Mouse (Mus musculus) forebrain, embryonic 15.5 days (tissue): ENCODE measurements around the gene Dner. TPM values are rescaled to one million over a fixed set of nuclear protein-coding genes. Genes with fewer than 3 reads are reported as not detected.

Source experiments
- ATAC-seq: fragments of 200-750 bp; cut with Nextera tagmentation; replicated peaks from 2 replicates; pipeline ENCODE4 v1.8.0; 2017; ENCODE audit warnings: mild to moderate bottlenecking, moderate TSS enrichment, moderate library complexity
- H3K27ac ChIP-seq: fragments of 300-500 bp; sonication (generic); replicated peaks from 2 replicates; pipeline ENCODE4 v1.5.1; 2015; ENCODE audit warnings: mild to moderate bottlenecking, inconsistent platforms
- H3K27me3 ChIP-seq: fragments of 300-500 bp; sonication (generic); 2 replicates; pipeline ENCODE4 v1.6.1; 2015; ENCODE audit warnings: inconsistent platforms
- H3K36me3 ChIP-seq: fragments of 300-500 bp; sonication (generic); 2 replicates; pipeline ENCODE4 v1.6.1; 2015; ENCODE audit warnings: mild to moderate bottlenecking, inconsistent platforms
- H3K4me1 ChIP-seq: fragments of 300-500 bp; sonication (generic); 2 replicates; pipeline ENCODE4 v1.6.1; 2015; ENCODE audit warnings: inconsistent platforms
- H3K4me2 ChIP-seq: fragments of 300-500 bp; sonication (generic); replicated peaks from 2 replicates; pipeline ENCODE4 v1.6.1; 2015; ENCODE audit warnings: mild to moderate bottlenecking, inconsistent platforms
- H3K4me3 ChIP-seq: fragments of 300-500 bp; sonication (generic); 2 replicates; pipeline ENCODE4 v1.5.1; 2015; ENCODE audit warnings: mild to moderate bottlenecking, inconsistent platforms
- H3K9ac ChIP-seq: fragments of 300-500 bp; sonication (generic); replicated peaks from 2 replicates; pipeline ENCODE4 v1.6.1; 2015; ENCODE audit warnings: mild to moderate bottlenecking, inconsistent platforms
- H3K9me3 ChIP-seq: fragments of 300-500 bp; sonication (generic); 2 replicates; pipeline ENCODE4 v1.6.1; 2016; ENCODE audit warnings: inconsistent platforms
- WGBS: fragments of 180-500 bp; shearing (Covaris S2); methylation state at CpG from one replicate; pipeline ENCODE4 v1.1.7; 2015; ENCODE audit warnings: mixed read lengths; 5-methylcytosine and 5-hydroxymethylcytosine counted together
- polyA plus RNA-seq: library from polyadenylated mRNA; unstranded; fragments of >200 nt; fragmentation: Nextera tagmentation; extraction: Ambion mirVana; gene quantifications from 2 replicates; pipeline ENCODE4 v1.2.1, GENCODE M21; 2015

Dner gene
- polyA plus RNA-seq, 1 experiment from 2014 or later: 178 TPM

GRCm38 (mm10) chr1:84621308-84621707 is 74.7 kb downstream of the Dner start:
- H3K36me3 ChIP-seq: no peaks in the 10 kb centered on the region
- no peaks in the 10 kb centered on the region for H3K9me3 ChIP-seq
- no peak overlapping the region for H3K9ac ChIP-seq
- peak; percentile 81 for ATAC-seq
- 24% methylated on average over 3 of the region's 3 CpGs for WGBS
- no peak overlapping the region for H3K4me3 ChIP-seq
- peaks cover 31% of the 10 kb centered on the region for H3K4me1 ChIP-seq
- H3K27ac ChIP-seq: peak overlapping the region; percentile 49
- H3K4me2 ChIP-seq: no peak overlapping the region
- no peaks in the 10 kb centered on the region for H3K27me3 ChIP-seq

- Histone ChIP-seq H3K4me2 (peak overlapping the region; percentile 5), H3K27ac (0 out of 2 replicates have a peak overlapping the region, but pooled peaks have one; percentile 17), H3K27me3 (no peaks in the 10 kb centered on the region), H3K4me3 (no peak overlapping the region), H3K36me3 (no peaks in the 10 kb centered on the region), H3K9me3 (no peaks in the 10 kb centered on the region), H3K9ac (no peak overlapping the region), H3K4me1 (peaks cover 34% of the 10 kb centered on the region)
- no peak for ATAC-seq
- WGBS: 25% methylated on average over 16 of the region's 16 CpGs
Observed at GRCm38 (mm10) chr1:84619131-84619760, 76.8 kb downstream of the Dner start.

DNA sequence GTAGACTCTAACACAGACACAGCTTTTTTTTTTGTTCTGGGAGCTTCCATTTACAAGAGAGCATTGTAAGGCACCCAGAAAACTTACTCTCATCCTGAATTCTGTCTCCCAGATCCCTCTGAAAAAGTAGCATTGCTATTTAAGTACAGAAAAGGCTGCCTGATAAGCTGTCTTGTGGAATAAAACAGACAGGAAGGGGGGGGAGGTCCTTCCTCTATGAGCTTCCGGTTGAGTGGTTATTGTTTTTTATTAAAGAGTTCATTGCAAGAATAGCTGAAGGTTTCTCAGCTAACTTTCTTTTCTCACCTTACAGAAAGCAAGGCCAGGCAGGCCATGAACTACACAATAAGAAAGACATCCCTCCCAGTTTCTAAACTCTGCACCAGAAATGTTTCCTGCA is 77.9 kb downstream of the Dner start:
- H3K4me1 ChIP-seq: peaks cover 36% of the 10 kb centered on the region
- 37% methylated on average over 1 of the region's 1 CpGs for WGBS
- no peak for ATAC-seq
- H3K4me2 ChIP-seq: no peak overlapping the region
- H3K4me3 ChIP-seq: no peak overlapping the region
- no peaks in the 10 kb centered on the region for H3K9me3 ChIP-seq
- H3K9ac ChIP-seq: no peak overlapping the region
- H3K27ac ChIP-seq: no peak overlapping the region
- H3K36me3 ChIP-seq: no peaks in the 10 kb centered on the region
- no peaks in the 10 kb centered on the region for H3K27me3 ChIP-seq

DNA sequence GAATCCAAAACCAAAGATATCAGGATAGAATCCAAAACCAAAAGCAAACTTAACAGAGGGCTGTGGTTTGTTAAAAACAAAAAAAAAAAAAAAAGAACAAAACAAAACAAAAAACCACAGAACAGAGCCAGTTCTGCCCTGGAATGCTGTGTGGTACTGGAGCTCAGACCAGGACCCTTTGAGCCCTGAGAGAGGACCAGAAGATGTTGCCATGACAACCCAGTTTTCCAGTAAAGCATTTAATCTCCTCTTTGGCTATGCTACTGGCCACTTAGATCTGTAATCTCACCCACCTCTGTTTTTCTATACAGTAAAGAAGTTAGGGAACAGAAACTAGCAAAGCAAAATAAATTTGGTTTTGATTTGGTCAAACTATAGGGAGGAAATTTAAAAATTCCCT is 79.9 kb downstream of the Dner start:
- no peak for ATAC-seq
- Histone ChIP-seq H3K4me3 (no peak overlapping the region), H3K9me3 (no peaks in the 10 kb centered on the region), H3K27ac (no peak overlapping the region), H3K36me3 (no peaks in the 10 kb centered on the region), H3K4me1 (peaks cover 33% of the 10 kb centered on the region), H3K27me3 (no peaks in the 10 kb centered on the region), H3K9ac (no peak overlapping the region), H3K4me2 (no peak overlapping the region)

DNA sequence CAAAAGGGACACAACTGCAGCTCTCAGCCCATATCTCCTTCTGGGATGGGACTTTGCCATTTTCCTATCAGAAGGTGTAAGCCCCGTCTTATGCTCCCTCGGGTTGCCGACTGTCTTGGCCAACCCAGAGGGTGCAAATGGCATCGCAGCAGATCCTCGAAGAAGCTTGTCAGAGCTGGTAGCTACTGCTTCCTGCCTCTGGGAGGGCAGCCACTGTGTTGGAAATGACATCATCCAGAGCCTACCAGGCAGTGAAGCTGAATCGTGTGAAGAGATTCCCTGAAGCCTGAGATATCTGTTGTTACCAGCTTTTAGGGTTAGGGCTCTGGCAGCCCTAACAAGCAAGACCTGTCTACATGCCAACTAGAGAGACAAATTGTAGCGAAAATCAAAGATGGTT is 81.4 kb downstream of the Dner start:
- H3K4me3 ChIP-seq: no peak overlapping the region
- WGBS: 75% methylated on average over 7 of the region's 7 CpGs
- H3K27ac ChIP-seq: no peak overlapping the region
- ATAC-seq: no peak
- H3K27me3 ChIP-seq: no peaks in the 10 kb centered on the region
- H3K36me3 ChIP-seq: no peaks in the 10 kb centered on the region
- no peaks in the 10 kb centered on the region for H3K9me3 ChIP-seq
- H3K4me2 ChIP-seq: no peak overlapping the region
- peaks cover 30% of the 10 kb centered on the region for H3K4me1 ChIP-seq
- H3K9ac ChIP-seq: no peak overlapping the region

DNA sequence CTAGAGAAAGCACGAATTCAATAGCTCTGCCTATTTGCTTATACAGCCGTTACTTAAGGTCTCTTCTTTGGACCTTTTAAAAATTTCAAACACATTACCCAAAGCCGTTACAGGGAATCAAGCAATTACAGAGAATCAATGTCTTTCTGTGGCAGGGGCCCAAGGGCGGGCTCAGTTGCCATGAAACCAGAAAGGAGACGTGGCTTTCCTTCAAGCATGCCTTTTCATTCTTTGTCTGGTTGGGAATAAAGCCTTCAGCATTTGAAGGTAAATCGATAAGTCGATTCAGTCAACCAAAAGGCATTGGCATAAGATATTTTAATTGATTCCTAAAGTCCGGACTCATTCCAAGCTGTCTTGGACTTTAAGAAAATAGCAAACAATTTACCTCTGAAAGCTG is 82.9 kb downstream of the Dner start:
- H3K27me3 ChIP-seq: no peaks in the 10 kb centered on the region
- no peak overlapping the region for H3K4me3 ChIP-seq
- ATAC-seq: no peak; the same call in 1 of the 2 replicates
- H3K4me1 ChIP-seq: peaks cover 23% of the 10 kb centered on the region
- H3K9ac ChIP-seq: no peak overlapping the region; the same call in 1 of the 2 replicates
- H3K4me2 ChIP-seq: no peak overlapping the region
- WGBS: 7% methylated on average over 8 of the region's 8 CpGs
- H3K36me3 ChIP-seq: no peaks in the 10 kb centered on the region
- no peak overlapping the region for H3K27ac ChIP-seq
- no peaks in the 10 kb centered on the region for H3K9me3 ChIP-seq

GRCm38 (mm10) chr1:84611331-84611730 is 84.7 kb downstream of the Dner start:
- no peak overlapping the region for H3K27ac ChIP-seq

GRCm38 (mm10) chr1:84599025-84599424 is 97.0 kb downstream of the Dner start:
- no peak for ATAC-seq
- Histone ChIP-seq H3K4me3 (no peak overlapping the region), H3K9ac (no peak overlapping the region), H3K4me1 (peaks cover 13% of the 10 kb centered on the region), H3K27me3 (no peaks in the 10 kb centered on the region), H3K4me2 (no peak overlapping the region), H3K27ac (peak overlapping the region; percentile 32; the same call in 1 of the 2 replicates), H3K36me3 (no peaks in the 10 kb centered on the region), H3K9me3 (no peaks in the 10 kb centered on the region)
- 86% methylated on average over 5 of the region's 5 CpGs for WGBS

More at GRCm38 (mm10) chr1:84611331-84611730, 84.7 kb downstream of the Dner start:
- Histone ChIP-seq H3K27me3 (no peaks in the 10 kb centered on the region), H3K9me3 (no peaks in the 10 kb centered on the region), H3K36me3 (no peaks in the 10 kb centered on the region), H3K9ac (no peak overlapping the region), H3K4me2 (no peak overlapping the region), H3K4me3 (no peak overlapping the region), H3K4me1 (peaks cover 23% of the 10 kb centered on the region)
- 76% methylated on average over 3 of the region's 3 CpGs for WGBS
- ATAC-seq: no peak

DNA sequence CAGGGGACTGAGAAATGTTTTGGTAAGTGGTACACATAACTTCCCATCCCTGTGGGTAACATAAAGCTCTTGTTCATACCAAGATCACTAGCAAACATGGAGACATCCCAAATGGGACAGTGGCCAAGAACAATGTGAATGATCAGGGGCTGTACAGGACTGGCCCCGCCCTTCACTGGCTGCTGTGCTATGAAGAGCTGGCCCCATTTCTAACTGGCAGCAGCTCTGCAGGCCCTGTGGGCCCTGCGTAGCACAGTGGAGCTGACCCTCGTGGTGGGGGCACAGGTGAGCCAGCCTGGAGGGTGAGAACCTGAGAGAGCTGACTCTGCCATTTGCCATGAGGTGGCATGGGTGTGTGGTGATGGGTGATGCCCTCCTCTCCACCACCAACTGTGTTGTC is 100.0 kb downstream of the Dner start:
- WGBS: 58% methylated on average over 3 of the region's 3 CpGs
- Histone ChIP-seq H3K27ac (no peak overlapping the region), H3K36me3 (no peaks in the 10 kb centered on the region), H3K4me2 (no peak overlapping the region), H3K4me3 (no peak overlapping the region), H3K9me3 (no peaks in the 10 kb centered on the region), H3K27me3 (no peaks in the 10 kb centered on the region), H3K9ac (no peak overlapping the region), H3K4me1 (peaks cover 31% of the 10 kb centered on the region)
- ATAC-seq: peak; percentile 34; the same call in 1 of the 2 replicates

DNA sequence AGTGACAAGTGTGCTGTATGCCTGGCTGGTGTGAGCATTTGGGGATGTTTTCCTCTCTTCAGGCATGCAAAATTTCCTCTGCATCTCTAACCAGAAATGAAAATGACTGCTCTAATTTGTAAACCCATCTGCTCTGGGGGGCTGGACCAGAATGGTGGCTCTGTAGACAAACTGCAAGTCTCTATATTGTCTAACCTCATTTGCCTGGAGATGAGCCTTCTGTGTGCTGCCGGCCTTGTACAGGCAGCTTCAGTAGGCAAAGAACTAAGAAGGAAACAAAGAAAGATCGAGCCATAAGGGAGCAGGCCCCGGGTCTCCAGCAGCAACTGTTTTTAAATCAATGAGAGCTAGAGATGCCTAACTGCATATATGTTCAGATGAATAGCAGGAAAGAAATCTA is 103.6 kb downstream of the Dner start:
- Histone ChIP-seq H3K4me3 (no peak overlapping the region), H3K9ac (no peak overlapping the region), H3K4me1 (peaks cover 45% of the 10 kb centered on the region), H3K27me3 (no peaks in the 10 kb centered on the region), H3K9me3 (no peaks in the 10 kb centered on the region), H3K4me2 (no peak overlapping the region), H3K27ac (peak overlapping the region; percentile 60), H3K36me3 (no peaks in the 10 kb centered on the region)
- 0 out of 2 replicates have a peak, but pooled peaks have one; percentile 46 for ATAC-seq
- WGBS: 39% methylated on average over 3 of the region's 3 CpGs

DNA sequence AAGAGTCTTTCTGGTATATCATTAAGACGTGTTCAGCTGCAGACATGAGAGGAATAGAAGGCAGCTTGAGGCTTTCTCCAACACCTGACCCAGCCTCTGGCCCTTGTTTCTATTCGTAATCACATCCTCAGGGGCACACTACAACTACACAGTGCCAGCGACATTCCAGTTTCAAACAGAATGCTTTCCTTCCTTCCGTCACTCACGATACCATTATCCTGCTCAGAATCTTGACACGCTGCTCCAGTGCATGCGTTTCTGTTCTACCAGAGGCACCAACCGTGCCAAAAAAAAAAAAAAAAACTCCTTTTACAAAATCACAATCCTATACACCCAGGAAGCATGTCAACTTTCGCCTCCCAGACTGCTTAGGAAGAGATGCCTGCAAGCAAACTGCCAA is 105.5 kb downstream of the Dner start:
- Histone ChIP-seq H3K4me3 (no peak overlapping the region), H3K4me2 (no peak overlapping the region), H3K4me1 (peaks cover 55% of the 10 kb centered on the region), H3K27me3 (no peaks in the 10 kb centered on the region), H3K9ac (no peak overlapping the region), H3K9me3 (no peaks in the 10 kb centered on the region), H3K27ac (peak overlapping the region; percentile 19; the same call in 1 of the 2 replicates), H3K36me3 (no peaks in the 10 kb centered on the region)
- no peak for ATAC-seq
- WGBS: 25% methylated on average over 9 of the region's 9 CpGs

- Histone ChIP-seq H3K27ac (peak overlapping the region; percentile 63), H3K4me3 (no peak overlapping the region), H3K4me1 (peaks cover 39% of the 10 kb centered on the region), H3K27me3 (no peaks in the 10 kb centered on the region), H3K9me3 (no peaks in the 10 kb centered on the region), H3K9ac (no peak overlapping the region), H3K36me3 (no peaks in the 10 kb centered on the region), H3K4me2 (peak overlapping the region; percentile 26)
- ATAC-seq: peak; percentile 65
- WGBS: 5% methylated on average over 6 of the region's 6 CpGs
Observed at GRCm38 (mm10) chr1:84585434-84585833, 110.6 kb downstream of the Dner start.

GRCm38 (mm10) chr1:84581812-84582211 is 114.2 kb downstream of the Dner start:
- Histone ChIP-seq H3K27ac (no peak overlapping the region), H3K4me2 (no peak overlapping the region), H3K9me3 (no peaks in the 10 kb centered on the region), H3K4me1 (peaks cover 20% of the 10 kb centered on the region), H3K9ac (no peak overlapping the region), H3K36me3 (no peaks in the 10 kb centered on the region), H3K4me3 (no peak overlapping the region), H3K27me3 (no peaks in the 10 kb centered on the region)
- 62% methylated on average over 2 of the region's 2 CpGs for WGBS
- ATAC-seq: peak; percentile 26
